Mouse (Mus musculus): Measurements from ENCODE around the gene Gm42420. TPM values are rescaled to one million over a fixed set of nuclear protein-coding genes. Genes with fewer than 3 reads are reported as not detected.

The Gm42420 gene
- polyA plus RNA-seq, 1 experiment from 2014 or later, result 2.5 TPM

GRCm38 (mm10) chr6:39573791-39574554 lies 11.6 kb upstream of the Gm42420 start, which contains the start of gene Adck2:
Gene Adck2 (plus strand): TSS chr6:39573873.
- Histone ChIP-seq H3K36me3 (replicated peaks) (peaks cover 10% of the 10 kb centered on the region; the same call in 1 of the 2 replicates), H3K4me3 (replicated peaks) (peak within 1 kb of the TSS; percentile 90), H3K27me3 (no peaks in the 10 kb centered on the region), H3K4me1 (replicated peaks) (peaks cover 23% of the 10 kb centered on the region), H3K27ac (replicated peaks) (peak within 1 kb of the TSS; percentile 92), H3K9ac (peak within 1 kb of the TSS; percentile 88), H3K9me3 (replicated peaks) (no peaks in the 10 kb centered on the region), H3K4me2 (peak within 1 kb of the TSS; percentile 90)
- WGBS (ENCODE audit: insufficient replicate concordance), result under 1% methylated on average over 49 of the region's 49 CpGs
- peak; percentile 95 for ATAC-seq (ENCODE audit: insufficient read depth)

- ATAC-seq (ENCODE audit: insufficient read depth), result no peak
- peak overlapping the region; percentile 90 for H3K4me3 ChIP-seq (replicated peaks)
- H3K9me3 ChIP-seq (replicated peaks), result no peaks in the 10 kb centered on the region
- peak overlapping the region; percentile 92; the same call in 1 of the 2 replicates for H3K27ac ChIP-seq (replicated peaks)
- H3K9ac ChIP-seq, result peak overlapping the region; percentile 88
- peaks cover 10% of the 10 kb centered on the region; the same call in 1 of the 2 replicates for H3K36me3 ChIP-seq (replicated peaks)
- no peaks in the 10 kb centered on the region for H3K27me3 ChIP-seq
- peaks cover 26% of the 10 kb centered on the region for H3K4me1 ChIP-seq (replicated peaks)
- WGBS (ENCODE audit: insufficient replicate concordance), result 41% methylated on average over 10 of the region's 10 CpGs
- peak overlapping the region; percentile 90 for H3K4me2 ChIP-seq
Observed at GRCm38 (mm10) chr6:39574555-39574869, 11.0 kb upstream of the Gm42420 start.

DNA sequence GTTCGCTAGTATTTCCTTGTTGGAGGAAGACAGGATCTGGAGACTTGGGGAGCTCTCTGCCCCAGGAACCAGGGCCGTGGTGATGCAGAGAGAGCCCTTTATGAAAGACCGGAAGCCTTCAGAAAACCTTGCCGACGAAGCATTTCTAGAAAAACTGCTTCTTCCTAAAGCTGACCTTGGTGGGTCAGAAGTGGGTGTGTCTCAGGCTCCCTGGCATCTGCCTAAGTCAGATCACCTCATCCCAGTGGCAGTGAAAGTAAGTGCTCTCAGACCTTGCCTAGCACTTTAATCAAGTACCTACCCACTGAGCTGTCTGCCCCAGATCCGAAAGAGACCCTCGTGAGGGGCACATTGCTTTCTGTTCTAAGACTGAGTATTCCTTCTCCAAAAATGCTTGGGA lies 10.6 kb upstream of the Gm42420 start:
- WGBS (ENCODE audit: insufficient replicate concordance), result 58% methylated on average over 7 of the region's 7 CpGs
- ATAC-seq (ENCODE audit: insufficient read depth), result no peak
- Histone ChIP-seq H3K36me3 (replicated peaks) (peaks cover 14% of the 10 kb centered on the region; the same call in 1 of the 2 replicates), H3K27me3 (no peaks in the 10 kb centered on the region), H3K4me1 (replicated peaks) (peaks cover 31% of the 10 kb centered on the region), H3K27ac (replicated peaks) (no peak overlapping the region), H3K9me3 (replicated peaks) (no peaks in the 10 kb centered on the region), H3K4me2 (peak overlapping the region; percentile 90), H3K4me3 (replicated peaks) (peak overlapping the region; percentile 90), H3K9ac (peak overlapping the region; percentile 88)

- H3K4me1 ChIP-seq (replicated peaks), result peaks cover 40% of the 10 kb centered on the region
- 77% methylated on average over 7 of the region's 7 CpGs for WGBS (ENCODE audit: insufficient replicate concordance)
Observed at GRCm38 (mm10) chr6:39579552-39579951, 6.0 kb upstream of the Gm42420 start.

DNA sequence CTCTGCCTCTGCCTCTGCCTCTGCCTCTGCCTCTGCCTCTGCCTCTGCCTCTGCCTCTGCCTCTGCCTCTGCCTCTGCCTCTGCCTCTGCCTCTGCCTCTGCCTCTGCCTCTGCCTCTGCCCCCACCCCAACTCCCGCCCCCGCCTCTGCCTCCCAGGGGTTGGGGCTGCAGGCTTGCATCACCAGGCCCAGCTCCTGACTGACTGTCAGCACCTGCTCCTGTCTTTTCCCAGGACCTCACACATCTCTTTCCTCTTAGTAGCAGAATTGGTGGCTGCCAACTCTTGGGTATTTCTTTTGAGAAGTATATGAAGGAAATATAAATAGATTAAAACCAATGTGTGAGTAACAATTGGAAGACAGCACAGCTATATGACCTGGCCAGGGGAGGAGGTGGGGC lies 5.0 kb upstream of the Gm42420 start:
- H3K4me2 ChIP-seq, result no peak overlapping the region
- H3K27me3 ChIP-seq, result no peaks in the 10 kb centered on the region
- H3K4me1 ChIP-seq (replicated peaks), result peaks cover 39% of the 10 kb centered on the region
- no peak overlapping the region for H3K4me3 ChIP-seq (replicated peaks)
- no peaks in the 10 kb centered on the region for H3K9me3 ChIP-seq (replicated peaks)
- H3K9ac ChIP-seq, result no peak overlapping the region
- H3K27ac ChIP-seq (replicated peaks), result peak overlapping the region; percentile 72; the same call in 1 of the 2 replicates
- no peak for ATAC-seq (ENCODE audit: insufficient read depth)
- 58% methylated on average over 2 of the region's 2 CpGs for WGBS (ENCODE audit: insufficient replicate concordance)
- H3K36me3 ChIP-seq (replicated peaks), result peaks cover 34% of the 10 kb centered on the region

More at GRCm38 (mm10) chr6:39579552-39579951, 6.0 kb upstream of the Gm42420 start:
- H3K9me3 ChIP-seq (replicated peaks), result no peaks in the 10 kb centered on the region
- no peaks in the 10 kb centered on the region for H3K27me3 ChIP-seq
- no peak overlapping the region for H3K27ac ChIP-seq (replicated peaks)
- peaks cover 34% of the 10 kb centered on the region for H3K36me3 ChIP-seq (replicated peaks)
- no peak overlapping the region for H3K4me3 ChIP-seq (replicated peaks)
- no peak overlapping the region for H3K9ac ChIP-seq
- H3K4me2 ChIP-seq, result no peak overlapping the region
- no peak for ATAC-seq (ENCODE audit: insufficient read depth)

- Histone ChIP-seq H3K4me3 (replicated peaks) (no peak overlapping the region), H3K27me3 (no peaks in the 10 kb centered on the region), H3K9ac (no peak overlapping the region; the same call in 1 of the 2 replicates), H3K4me2 (peak overlapping the region; percentile 51), H3K4me1 (replicated peaks) (peaks cover 42% of the 10 kb centered on the region), H3K36me3 (replicated peaks) (peaks cover 37% of the 10 kb centered on the region), H3K27ac (replicated peaks) (peak overlapping the region; percentile 72), H3K9me3 (replicated peaks) (no peaks in the 10 kb centered on the region)
- WGBS (ENCODE audit: insufficient replicate concordance), result 40% methylated on average over 7 of the region's 7 CpGs
- ATAC-seq (ENCODE audit: insufficient read depth), result peak; percentile 93
Observed at GRCm38 (mm10) chr6:39581087-39581784, 4.3 kb upstream of the Gm42420 start.

DNA sequence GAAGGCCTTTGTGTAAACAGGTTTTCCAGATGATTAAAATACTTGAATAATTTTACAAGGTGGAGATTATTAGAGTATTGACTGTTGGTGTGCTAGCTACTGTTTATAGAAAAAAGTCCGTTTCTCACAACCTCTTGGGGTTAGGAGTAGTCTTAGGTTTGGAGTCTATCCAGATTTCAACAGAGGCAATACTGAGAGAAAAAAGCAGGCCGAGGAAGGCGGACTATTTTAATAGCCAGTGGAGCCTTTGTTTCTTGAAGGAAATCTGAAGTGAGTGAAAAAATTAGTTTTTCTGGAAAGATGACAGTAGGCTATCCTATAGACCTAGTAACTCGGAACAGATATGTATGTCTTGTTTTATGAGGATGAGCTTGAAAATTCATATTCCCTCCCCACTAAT lies 5.9 kb downstream of the Gm42420 start:
- Histone ChIP-seq H3K9ac (no peak overlapping the region), H3K4me3 (replicated peaks) (peak overlapping the region; percentile 95; the same call in 1 of the 2 replicates), H3K36me3 (replicated peaks) (peaks cover 25% of the 10 kb centered on the region), H3K4me2 (peak overlapping the region; percentile 89; the same call in 1 of the 2 replicates), H3K27ac (replicated peaks) (no peak overlapping the region), H3K27me3 (no peaks in the 10 kb centered on the region), H3K9me3 (replicated peaks) (no peaks in the 10 kb centered on the region), H3K4me1 (replicated peaks) (peaks cover 19% of the 10 kb centered on the region)
- WGBS (ENCODE audit: insufficient replicate concordance), result 86% methylated on average over 4 of the region's 4 CpGs
- ATAC-seq (ENCODE audit: insufficient read depth), result no peak

DNA sequence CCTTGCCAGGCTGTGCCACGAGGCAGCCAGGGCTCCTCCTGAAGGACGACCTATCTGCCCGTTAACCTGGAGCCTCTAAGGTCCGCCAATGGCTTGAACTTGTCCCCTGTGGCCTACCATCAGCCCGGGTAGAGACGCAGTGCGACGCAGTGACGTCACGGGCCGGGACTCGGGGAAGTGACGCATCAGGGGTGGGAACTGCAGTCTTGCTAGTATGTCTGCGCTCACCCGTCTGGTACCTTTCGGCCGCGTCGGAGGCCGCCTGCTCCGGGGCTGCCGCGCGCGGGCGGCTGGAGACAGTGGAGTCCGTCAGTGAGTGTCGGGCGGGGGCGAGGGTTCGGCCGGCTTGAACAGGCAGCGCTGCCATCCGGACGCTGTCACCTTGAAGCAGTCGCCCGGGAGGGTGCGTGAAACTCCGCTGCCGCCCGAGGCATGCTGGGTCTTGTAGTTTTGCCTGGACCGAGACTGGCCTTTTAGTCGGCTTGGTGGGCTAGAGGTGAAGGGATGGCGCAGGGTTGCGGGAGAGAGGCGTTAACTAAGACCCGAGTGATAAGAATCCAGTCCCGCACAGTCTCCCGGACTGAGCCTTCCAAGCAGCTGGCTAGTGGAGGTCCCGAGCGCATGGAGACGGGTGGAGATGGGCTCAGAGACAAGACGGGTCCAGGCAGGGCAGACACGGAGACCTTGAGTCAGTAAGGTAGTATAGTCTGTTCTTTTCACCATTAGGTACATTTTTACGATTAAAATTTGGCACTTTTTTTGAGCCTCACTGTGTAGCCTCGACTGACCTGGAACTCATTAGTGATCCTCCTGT lies 7.1 kb downstream of the Gm42420 start, which contains the start of gene Ndufb2:
TSS of gene Ndufb2 (plus strand) at position 174 of the 814 bp plus-strand sequence.
- Histone ChIP-seq H3K4me3 (replicated peaks) (peak within 1 kb of the TSS; percentile 95), H3K4me1 (replicated peaks) (peaks cover 19% of the 10 kb centered on the region), H3K36me3 (replicated peaks) (peaks cover 28% of the 10 kb centered on the region), H3K27me3 (no peaks in the 10 kb centered on the region), H3K27ac (replicated peaks) (peak within 1 kb of the TSS; percentile 86), H3K9me3 (replicated peaks) (no peaks in the 10 kb centered on the region), H3K9ac (peak within 1 kb of the TSS; percentile 84), H3K4me2 (peak within 1 kb of the TSS; percentile 89)
- peak; percentile 98 for ATAC-seq (ENCODE audit: insufficient read depth)
- under 1% methylated on average over 56 of the region's 56 CpGs for WGBS (ENCODE audit: insufficient replicate concordance)

DNA sequence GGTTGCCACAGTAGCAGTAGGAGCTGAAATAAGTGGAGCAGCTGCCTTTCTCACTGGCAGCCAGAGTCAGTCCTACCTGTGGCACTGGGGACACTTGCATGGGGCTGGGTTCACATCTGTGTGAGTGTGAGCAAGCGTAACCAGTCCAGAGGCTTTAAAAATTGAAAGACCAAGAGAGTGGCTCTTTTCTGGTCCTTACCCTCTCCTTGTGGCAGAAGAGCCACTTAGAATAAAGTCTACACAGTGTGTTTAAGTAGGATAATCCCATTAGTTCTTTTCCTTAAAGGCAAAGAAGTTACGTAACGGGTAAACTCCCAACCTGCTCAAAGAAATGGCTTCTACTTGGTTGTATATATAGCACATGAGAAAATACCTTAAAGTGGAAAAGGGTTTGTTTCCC lies 15.3 kb downstream of the Gm42420 start:
- H3K4me3 ChIP-seq (replicated peaks), result no peak overlapping the region
- no peaks in the 10 kb centered on the region for H3K9me3 ChIP-seq (replicated peaks)
- no peak overlapping the region for H3K9ac ChIP-seq
- H3K36me3 ChIP-seq (replicated peaks), result peaks cover 49% of the 10 kb centered on the region
- no peak for ATAC-seq (ENCODE audit: insufficient read depth)
- no peak overlapping the region for H3K4me2 ChIP-seq
- WGBS (ENCODE audit: insufficient replicate concordance), result 84% methylated on average over 3 of the region's 3 CpGs
- no peaks in the 10 kb centered on the region for H3K27me3 ChIP-seq
- no peak overlapping the region for H3K27ac ChIP-seq (replicated peaks)
- H3K4me1 ChIP-seq (replicated peaks), result no peaks in the 10 kb centered on the region

- Histone ChIP-seq H3K9ac (no peak overlapping the region), H3K27ac (replicated peaks) (no peak overlapping the region), H3K36me3 (replicated peaks) (peaks cover 42% of the 10 kb centered on the region), H3K4me3 (replicated peaks) (no peak overlapping the region), H3K9me3 (replicated peaks) (no peaks in the 10 kb centered on the region), H3K27me3 (no peaks in the 10 kb centered on the region), H3K4me2 (no peak overlapping the region), H3K4me1 (replicated peaks) (no peaks in the 10 kb centered on the region)
- WGBS (ENCODE audit: insufficient replicate concordance), result 63% methylated on average over 3 of the region's 3 CpGs
- no peak for ATAC-seq (ENCODE audit: insufficient read depth)
Observed at GRCm38 (mm10) chr6:39601828-39602227, 16.3 kb downstream of the Gm42420 start.

Data from liver, embryonic 15.5 days (tissue).